9 mouse cellular contexts compared by ENCODE assay signal in genomic region chr4:150746430-150746923, GRCm38 (mm10).
A peak's percentile ranks its signal among the peaks of the same experiment; 100 is the strongest.
DNase-seq lines count a peak whose midpoint lies in the region; ATAC-seq and TF ChIP-seq lines count a peak whose summit lies in the region.
"Had no signal": no experiment of that assay in that cellular context is flagged by ENCODE, and none has a peak within 500 bp of the region (broad histone marks: within the 10 kb centered on the region; RNA-seq: fewer than 3 reads in every experiment).

No protein-coding gene starts in this region.

- WGBS in forebrain, postnatal 0 days: 80% methylated on average over 13 of the region's 13 CpGs
- 83% methylated on average over 13 of the region's 13 CpGs for WGBS in forebrain, embryonic 16.5 days
- WGBS in neural tube, embryonic 11.5 days: 93% methylated on average over 13 of the region's 13 CpGs
- WGBS in liver, embryonic 13.5 days (ENCODE audit: insufficient replicate concordance): 61% methylated on average over 13 of the region's 13 CpGs

- H3K9ac ChIP-seq in forebrain, postnatal 0 days: no peak overlapping the region
- no peak overlapping the region for H3K9ac ChIP-seq in forebrain, embryonic 16.5 days (replicated peaks; ENCODE audit: low read depth, low read length)
- no peak overlapping the region for H3K9ac ChIP-seq in neural tube, embryonic 11.5 days (ENCODE audit: low read length)
- no peak overlapping the region for H3K9ac ChIP-seq in liver, embryonic 13.5 days

- H3K36me3 ChIP-seq in forebrain, postnatal 0 days (ENCODE audit: insufficient read depth): no peaks in the 10 kb centered on the region
- H3K36me3 ChIP-seq in forebrain, embryonic 16.5 days (ENCODE audit: control insufficient read depth, insufficient read depth): no peaks in the 10 kb centered on the region
- H3K36me3 ChIP-seq in neural tube, embryonic 11.5 days (ENCODE audit: control insufficient read depth, insufficient read depth, low read length): no peaks in the 10 kb centered on the region
- H3K36me3 ChIP-seq in liver, embryonic 13.5 days: no peaks in the 10 kb centered on the region

- no peak overlapping the region for H3K4me2 ChIP-seq in forebrain, postnatal 0 days (ENCODE audit: low read depth)
- H3K4me2 ChIP-seq in forebrain, embryonic 16.5 days (ENCODE audit: low read length): no peak overlapping the region
- H3K4me2 ChIP-seq in neural tube, embryonic 11.5 days (ENCODE audit: low read depth): no peak overlapping the region
- no peak overlapping the region for H3K4me2 ChIP-seq in liver, embryonic 13.5 days

- no peaks in the 10 kb centered on the region for H3K9me3 ChIP-seq in forebrain, postnatal 0 days (ENCODE audit: low read length)
- H3K9me3 ChIP-seq in forebrain, embryonic 16.5 days (ENCODE audit: control insufficient read depth, low read length): no peaks in the 10 kb centered on the region
- no peaks in the 10 kb centered on the region for H3K9me3 ChIP-seq in neural tube, embryonic 11.5 days (ENCODE audit: control insufficient read depth, low read length)
- H3K9me3 ChIP-seq in liver, embryonic 13.5 days (replicated peaks): no peaks in the 10 kb centered on the region

- ATAC-seq in forebrain, postnatal 0 days: peak; percentile 9; the same call in 1 of the 2 replicates
- no peak for ATAC-seq in forebrain, embryonic 16.5 days
- no peak for ATAC-seq in neural tube, embryonic 11.5 days (ENCODE audit: insufficient read depth, low FRiP score, low TSS enrichment)
- ATAC-seq in liver, embryonic 13.5 days (ENCODE audit: low read depth): no peak

- DNase-seq in forebrain, postnatal 0 days: no peak
- no peak for DNase-seq in neural tube, embryonic 11.5 days (ENCODE audit: low spot score)
- DNase-seq in neural tube, embryonic 10.5 days (ENCODE audit: extremely low spot score, low spot score): no peak
- DNase-seq in liver, embryonic 13.5 days: no peak
- peak; percentile 48 for DNase-seq in thymus, postnatal 25 days
- no peak for DNase-seq in left cerebral cortex, adult 8-10 months (ENCODE audit: low spot score in 2 of 2)
- no peak for DNase-seq in spleen, adult 18-20 months
- DNase-seq: B cell, adult 2 months had no signal

- peak overlapping the region; percentile 45; the same call in 1 of the 2 replicates for H3K27ac ChIP-seq in forebrain, postnatal 0 days (ENCODE audit: low read depth, low read length)
- no peak overlapping the region for H3K27ac ChIP-seq in forebrain, embryonic 16.5 days (ENCODE audit: low read length)
- peak overlapping the region; percentile 11; the same call in 1 of the 2 replicates for H3K27ac ChIP-seq in neural tube, embryonic 11.5 days (ENCODE audit: low read depth, low read length)
- peak overlapping the region; percentile 72 for H3K27ac ChIP-seq in liver, embryonic 13.5 days

- no peaks in the 10 kb centered on the region for H3K4me1 ChIP-seq in forebrain, postnatal 0 days (ENCODE audit: insufficient read depth)
- H3K4me1 ChIP-seq in forebrain, embryonic 16.5 days (replicated peaks; ENCODE audit: control insufficient read depth, insufficient read depth, low read length): no peaks in the 10 kb centered on the region
- peaks cover 2% of the 10 kb centered on the region; the same call in 1 of the 2 replicates for H3K4me1 ChIP-seq in neural tube, embryonic 11.5 days (ENCODE audit: control insufficient read depth, insufficient read depth, low read length)
- H3K4me1 ChIP-seq in liver, embryonic 13.5 days (replicated peaks): peaks cover 19% of the 10 kb centered on the region

- TF ChIP-seq CTCF in forebrain, postnatal 0 days (IDR thresholded peaks at IDR 0.05; ENCODE audit: low read depth): no peak

- no peaks in the 10 kb centered on the region for H3K27me3 ChIP-seq in forebrain, postnatal 0 days (ENCODE audit: insufficient read depth, low read length)
- H3K27me3 ChIP-seq in forebrain, embryonic 16.5 days (replicated peaks; ENCODE audit: control insufficient read depth, insufficient read depth, low read length): no peaks in the 10 kb centered on the region
- no peaks in the 10 kb centered on the region for H3K27me3 ChIP-seq in neural tube, embryonic 11.5 days (ENCODE audit: control insufficient read depth, insufficient read depth, low read length)
- H3K27me3 ChIP-seq in liver, embryonic 13.5 days: no peaks in the 10 kb centered on the region

- H3K4me3 ChIP-seq in forebrain, postnatal 0 days (ENCODE audit: low read depth, low read length): no peak overlapping the region
- no peak overlapping the region for H3K4me3 ChIP-seq in forebrain, embryonic 16.5 days (replicated peaks; ENCODE audit: low read length)
- H3K4me3 ChIP-seq in neural tube, embryonic 11.5 days (ENCODE audit: low read depth, low read length): no peak overlapping the region
- H3K4me3 ChIP-seq in liver, embryonic 13.5 days (replicated peaks): no peak overlapping the region
